Mouse (Mus musculus) myocyte (in vitro differentiated cells): ENCODE results near the gene Zfyve27.

Experiments
- CEBPB ChIP-seq: IDR thresholded peaks from 2 replicates; pipeline ENCODE4 v1.6.1; 2011; ENCODE audit warnings: mild to moderate bottlenecking, moderate library complexity; ENCODE audit not compliant: poor library complexity, insufficient read depth, severe bottlenecking
- MAX ChIP-seq: IDR thresholded peaks from one replicate; pipeline ENCODE4 v1.6.1; 2011; ENCODE audit warnings: low read depth, mild to moderate bottlenecking, control low read depth
- POLR2A ChIP-seq: IDR thresholded peaks from one replicate; pipeline ENCODE4 v1.6.1; 2011; ENCODE audit warnings: low read depth, mild to moderate bottlenecking, control low read depth, moderate library complexity; ENCODE audit not compliant: insufficient read length
- TCF12 ChIP-seq: IDR thresholded peaks from one replicate; pipeline ENCODE4 v1.6.1; 2011; ENCODE audit warnings: mild to moderate bottlenecking, control low read depth; ENCODE audit not compliant: poor library complexity, insufficient read depth, severe bottlenecking
- USF1 ChIP-seq: IDR thresholded peaks from one replicate; pipeline ENCODE4 v1.6.1; 2011; ENCODE audit warnings: low read depth, mild to moderate bottlenecking, control low read depth, moderate library complexity

- TF ChIP-seq CEBPB (no peak), POLR2A (no peak), TCF12 (no peak), MAX (no peak), USF1 (no peak)
Observed at GRCm38 (mm10) chr19:42176841-42177240, 13.1 kb downstream of the Zfyve27 start.
